Mouse (Mus musculus) embryonic fibroblast, embryonic 13.5 days (primary cell): ENCODE measurements around the gene Kctd12.

Experiments used
- CTCF ChIP-seq: IDR thresholded peaks from 2 replicates; pipeline ENCODE4 v1.5.1; 2011; ENCODE audit warnings: mild to moderate bottlenecking, control low read depth, low read length, moderate library complexity, borderline replicate concordance; ENCODE audit not compliant: insufficient read depth
- POLR2A ChIP-seq: IDR thresholded peaks from 2 replicates; pipeline ENCODE4 v1.6.1; 2011; ENCODE audit warnings: low read depth, mild to moderate bottlenecking, control low read depth, low read length, moderate library complexity

GRCm38 (mm10) chr14:103020046-103020445, 37.6 kb upstream of the Kctd12 start:
- TF ChIP-seq POLR2A (no peak), CTCF (no peak)
